Mouse (Mus musculus) right cerebral cortex, postnatal 25 days (tissue): ENCODE data around the gene Adss.

Experiments
- DNase-seq: peaks from one replicate; pipeline ENCODE4 v3.0.0; 2022

The Adss gene

DNA sequence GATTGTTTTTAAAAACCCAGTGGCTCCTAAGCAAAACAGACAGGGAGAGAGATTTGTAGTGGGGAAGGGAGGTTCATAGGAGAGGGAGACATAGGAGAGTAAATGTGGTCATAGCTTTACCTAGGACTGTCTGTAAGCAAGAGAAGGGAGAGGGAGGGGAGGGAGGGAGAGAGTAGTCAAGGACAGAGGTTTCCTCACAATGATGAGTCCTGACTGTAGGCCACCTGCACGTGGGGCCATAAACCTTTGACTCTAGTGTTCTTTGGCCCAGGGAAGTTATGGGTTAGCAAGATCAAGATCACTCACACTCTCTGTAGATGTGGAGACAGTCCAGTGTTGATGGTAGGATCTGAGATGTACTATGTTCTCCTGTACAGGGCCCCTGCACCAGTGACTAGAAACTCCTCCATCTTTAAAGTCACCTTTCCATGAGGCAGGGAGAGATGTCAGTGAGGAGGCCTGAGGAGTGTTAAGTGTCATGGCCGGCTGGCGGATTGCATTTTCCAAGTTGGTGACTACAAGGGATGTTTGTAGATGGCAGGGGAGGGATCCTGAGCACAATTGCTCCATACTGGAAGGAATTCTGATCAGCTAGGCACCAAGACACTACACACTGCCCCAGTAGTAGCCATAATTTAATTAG lies 68.3 kb downstream of the Adss start:
- DNase-seq = no peak

GRCm38 (mm10) chr1:177726870-177727269 lies 69.4 kb downstream of the Adss start:
- no peak for DNase-seq

- DNase-seq = no peak
These were observed 72.5 kb downstream of the Adss start for GRCm38 (mm10) chr1:177723786-177724185.

DNA sequence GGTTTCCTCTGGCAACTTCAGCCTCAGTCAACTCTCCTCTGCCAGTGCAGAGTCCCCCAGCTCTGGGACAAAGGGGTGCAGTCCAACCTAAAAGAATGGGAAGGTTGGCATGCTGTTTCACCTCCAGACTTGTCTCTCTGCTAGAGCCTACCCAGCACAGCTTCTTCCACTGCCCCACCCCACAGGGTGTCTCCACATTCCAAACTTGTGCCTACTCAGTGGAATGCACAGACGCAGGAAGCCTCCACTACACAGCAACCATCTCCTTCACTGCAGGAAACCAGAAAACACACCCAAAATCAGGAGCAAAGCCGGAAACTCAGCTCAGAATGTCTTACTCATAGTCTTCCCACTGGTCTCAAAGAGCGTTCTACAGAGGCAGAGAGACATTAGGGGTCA lies 77.3 kb downstream of the Adss start:
- no peak for DNase-seq

DNA sequence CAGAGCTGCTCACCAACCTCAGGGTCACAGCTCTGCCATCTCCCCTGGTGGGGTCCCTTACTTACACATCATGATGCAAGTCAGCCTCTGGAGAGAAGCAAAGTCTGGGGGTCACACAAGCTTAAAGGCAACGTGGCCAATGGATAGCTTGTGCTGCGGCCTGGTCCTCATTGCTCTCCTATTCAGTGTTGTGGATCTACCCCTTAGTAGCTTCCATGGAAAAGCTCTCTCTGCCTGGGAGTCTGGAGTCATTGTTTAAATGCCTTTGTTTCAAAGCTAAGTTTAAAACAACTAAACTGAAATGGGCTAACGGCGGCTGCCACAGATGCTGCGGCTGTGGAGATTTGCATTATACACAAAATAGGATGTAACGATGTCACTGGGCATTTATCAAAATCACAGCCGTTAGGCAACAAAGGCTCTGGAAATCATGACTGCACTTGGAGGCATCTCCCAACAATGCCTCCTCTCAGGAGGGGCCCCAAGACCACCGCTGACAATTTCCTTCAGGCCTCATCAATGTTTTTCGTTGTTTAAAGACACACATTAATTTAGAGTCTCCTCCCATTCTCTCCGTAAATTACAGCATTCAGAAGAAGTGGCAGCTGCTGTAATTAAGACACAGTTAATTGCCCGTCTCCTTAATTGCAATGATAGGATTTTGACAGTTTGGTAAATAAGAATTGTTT lies 77.8 kb downstream of the Adss start:
- DNase-seq = no peak

DNA sequence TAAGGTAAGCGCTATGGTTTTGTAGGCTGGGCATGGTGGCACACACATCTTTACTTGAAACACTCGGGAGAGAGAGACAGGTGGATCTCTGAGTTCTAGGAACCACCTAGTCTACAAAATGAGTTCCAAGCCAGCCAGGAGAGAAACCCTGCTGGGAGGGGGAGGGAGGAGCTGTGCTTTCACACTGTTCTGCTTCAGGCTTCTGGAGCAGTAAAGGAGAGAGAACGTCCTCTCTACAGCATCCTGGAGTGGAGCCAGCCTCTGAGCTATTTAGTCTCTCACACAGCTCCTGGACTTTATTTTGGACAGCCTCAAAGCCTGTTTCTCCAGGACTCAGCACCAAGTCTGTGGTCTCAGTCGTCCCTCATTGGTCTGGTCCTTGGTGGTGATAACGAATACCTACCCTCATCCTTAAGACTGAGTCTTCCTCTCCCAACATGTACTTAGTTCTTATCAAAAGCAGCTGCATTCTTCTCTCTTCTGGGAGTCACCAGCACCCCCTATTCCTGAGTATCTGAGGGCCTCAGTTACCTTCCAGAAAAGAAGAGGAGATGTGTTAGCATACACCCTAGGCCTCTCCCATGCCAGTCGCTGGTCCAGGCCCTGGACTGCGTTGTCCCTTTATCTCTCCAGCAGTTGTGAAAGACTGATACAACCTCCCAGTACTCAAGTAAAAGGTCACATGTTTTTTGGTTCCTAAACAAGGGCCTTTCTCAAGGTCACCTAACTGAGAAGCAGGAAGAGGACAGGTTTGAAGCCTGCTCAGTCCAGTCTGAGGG lies 79.1 kb downstream of the Adss start:
- no peak for DNase-seq

- no peak for DNase-seq
These were observed 79.9 kb downstream of the Adss start for GRCm38 (mm10) chr1:177716448-177716847.

- DNase-seq = no peak
These were observed 81.8 kb downstream of the Adss start for GRCm38 (mm10) chr1:177714397-177715012.

- DNase-seq = no peak
These were observed 82.5 kb downstream of the Adss start for GRCm38 (mm10) chr1:177713635-177714396.
